Mouse (Mus musculus): Measurements from ENCODE around the gene Fam208a.
A peak's percentile ranks its signal among the peaks of the same experiment; 100 is the strongest.

The Fam208a gene

DNA sequence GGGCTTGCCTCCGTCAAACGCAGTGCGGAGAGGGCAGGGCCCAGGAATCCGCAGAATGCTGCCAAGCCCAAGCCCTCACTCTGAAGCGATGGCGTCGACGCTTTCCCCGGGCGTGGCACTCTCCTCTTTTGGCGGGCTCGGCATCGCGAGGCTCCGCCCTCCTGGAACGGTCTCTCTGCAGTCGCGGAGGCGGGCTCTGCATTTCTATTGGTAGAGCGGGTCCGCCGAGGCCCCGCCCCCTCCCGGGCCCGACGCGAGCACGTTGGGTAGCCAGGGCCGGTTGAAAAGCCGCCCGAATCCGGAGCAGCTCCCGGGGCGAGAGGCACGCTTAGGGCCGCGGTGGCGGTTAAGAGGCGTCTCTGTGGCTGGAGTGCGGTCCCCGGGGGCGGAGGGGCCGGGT is at the start of gene Fam208a:
Gene Fam208a (plus strand): TSS at position 262 of the 400 bp plus-strand sequence.
- DNase-seq (ENCODE audit: low spot score) = peak; percentile 93

DNA sequence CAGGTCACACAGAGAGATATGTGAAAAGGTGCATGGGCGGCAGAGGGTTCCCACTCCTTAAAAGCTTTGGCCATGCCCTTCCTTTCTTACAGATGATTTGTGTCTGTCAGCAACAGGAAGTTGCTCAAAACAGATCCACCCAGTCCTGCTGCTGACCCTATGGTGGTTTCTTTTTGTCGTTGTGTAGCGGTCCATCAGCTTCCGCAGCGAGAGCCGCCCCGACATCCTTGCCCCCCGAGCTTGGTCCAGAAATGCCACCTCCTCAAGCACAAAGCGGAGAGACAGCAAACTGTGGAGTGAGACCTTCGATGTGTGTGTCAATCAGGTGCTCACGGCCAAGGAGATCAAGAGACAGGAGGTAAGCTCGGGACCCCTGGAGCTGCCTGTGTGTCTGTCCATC is 49.2 kb upstream of the Fam208a start:
- DNase-seq (ENCODE audit: low spot score) = no peak

DNA sequence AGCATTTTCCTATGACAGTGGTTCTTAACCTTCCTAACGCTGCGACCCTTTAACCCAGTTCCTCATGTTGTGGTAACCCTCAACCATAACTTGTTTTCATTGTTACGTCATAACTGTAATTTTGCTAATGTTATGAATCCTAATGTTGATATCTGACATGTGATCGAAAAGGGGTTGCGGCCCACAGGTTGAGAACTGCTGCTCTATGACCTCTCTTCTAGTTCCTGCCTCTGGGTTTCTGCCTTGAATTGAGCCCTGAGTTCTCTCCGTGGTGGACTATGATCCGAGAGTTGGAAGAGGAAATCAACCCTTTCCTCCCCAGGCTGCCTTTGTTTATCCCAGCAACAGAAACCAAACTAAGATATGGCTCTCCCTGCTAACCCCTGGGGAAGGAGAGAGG is 47.2 kb upstream of the Fam208a start:
- DNase-seq (ENCODE audit: low spot score) = no peak

DNA sequence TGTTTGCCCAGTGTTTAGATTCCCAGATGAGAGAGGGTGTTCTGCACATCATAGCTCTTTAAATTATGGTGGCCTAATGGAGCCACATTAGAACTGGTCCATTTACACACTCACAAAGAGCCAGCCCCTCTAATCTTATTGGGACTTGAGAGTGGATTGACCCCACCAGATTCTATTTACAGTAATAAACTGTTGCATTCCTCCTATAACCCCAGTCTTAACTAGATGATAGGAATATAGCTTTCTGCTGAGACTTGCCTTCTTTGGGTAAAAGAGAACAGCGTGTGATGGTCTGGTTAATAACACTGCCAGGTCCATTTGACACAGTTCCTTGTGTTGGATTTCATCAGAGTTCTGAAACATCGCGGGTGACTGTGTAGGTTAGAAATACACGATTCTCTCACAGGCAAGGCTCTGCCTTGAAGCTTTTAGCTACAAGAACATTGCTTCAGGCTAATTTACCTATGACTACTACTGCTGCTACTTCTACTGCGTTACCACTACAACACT is 45.3 kb upstream of the Fam208a start:
- no peak for DNase-seq (ENCODE audit: low spot score)

DNA sequence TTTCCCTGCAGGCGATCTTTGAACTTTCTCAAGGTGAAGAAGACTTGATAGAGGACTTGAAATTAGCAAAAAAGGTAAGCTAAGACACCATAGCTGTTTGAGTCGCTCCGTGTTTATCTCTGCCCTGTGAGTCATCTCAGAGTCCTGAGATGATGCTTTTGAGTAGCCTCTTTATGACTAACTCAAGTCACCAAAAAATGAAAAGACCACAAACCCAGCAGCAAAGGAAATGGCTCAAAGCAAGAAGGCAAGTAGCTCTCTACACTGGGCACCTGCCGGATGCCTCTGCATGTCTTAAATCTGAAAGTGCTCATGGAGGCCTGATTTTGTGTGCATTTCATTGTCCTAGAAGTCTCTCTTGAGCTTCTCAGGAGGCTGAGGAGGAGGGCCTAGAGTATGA is 44.5 kb upstream of the Fam208a start:
- DNase-seq (ENCODE audit: low spot score) = peak; percentile 73

DNA sequence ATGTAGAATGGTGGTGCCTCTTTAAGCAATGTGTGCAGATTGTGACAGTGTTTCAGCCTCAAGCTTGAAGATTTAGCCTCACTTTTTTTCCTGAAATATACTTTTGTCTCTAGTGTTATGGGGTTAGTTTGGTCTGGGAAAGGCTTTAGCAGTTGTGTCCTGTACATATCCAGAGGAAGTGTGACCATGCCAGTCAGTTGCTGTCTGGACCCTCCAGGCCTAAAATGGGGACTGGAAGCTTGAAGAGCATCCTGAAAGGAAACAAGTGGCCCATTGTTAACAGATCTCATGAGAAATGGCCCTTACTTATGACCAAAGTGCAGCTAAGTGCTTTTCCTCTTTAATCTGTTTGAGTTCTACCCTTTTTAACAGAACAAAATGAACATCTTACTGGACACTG is 40.0 kb upstream of the Fam208a start:
- no peak for DNase-seq (ENCODE audit: low spot score)

DNA sequence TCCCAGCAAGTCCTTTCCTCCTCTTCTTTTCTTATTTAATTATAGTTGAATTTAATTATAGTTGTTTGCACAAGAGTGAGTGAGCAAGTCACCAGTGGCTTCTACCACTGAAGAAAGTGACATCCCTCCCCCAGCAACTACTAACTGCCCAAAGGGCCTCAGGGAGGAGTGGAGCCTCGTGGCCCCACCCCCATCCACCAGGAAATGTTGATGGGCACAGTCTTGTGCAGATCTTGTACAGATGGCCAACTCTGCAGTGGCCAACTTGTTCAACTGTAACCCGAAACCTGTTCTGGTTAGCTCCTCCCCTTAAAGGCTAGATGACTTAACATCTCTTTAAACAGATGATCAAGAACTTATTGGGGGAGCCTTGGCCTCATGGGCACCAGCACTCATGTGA is 38.9 kb upstream of the Fam208a start:
- DNase-seq (ENCODE audit: low spot score) = no peak

DNA sequence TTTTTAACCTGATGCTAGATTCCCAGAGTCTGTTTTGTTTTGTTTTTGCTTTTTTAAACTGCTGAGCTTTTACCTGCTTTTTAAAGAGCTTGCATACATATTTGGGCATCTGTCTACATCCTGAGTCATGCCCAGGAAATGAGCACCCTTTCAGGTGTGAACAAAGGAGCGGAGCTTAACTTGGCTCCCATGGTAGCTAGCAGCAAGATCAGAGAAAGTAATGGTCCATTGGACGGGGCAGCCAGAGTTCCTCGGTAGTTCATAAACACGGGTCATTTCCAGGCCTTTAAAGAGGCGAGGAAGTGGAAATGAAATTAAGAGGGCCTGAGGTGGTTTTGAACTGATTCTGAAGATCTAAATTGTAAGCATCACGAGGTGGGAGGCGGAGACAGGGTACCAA is 38.0 kb upstream of the Fam208a start:
- DNase-seq (ENCODE audit: low spot score) = peak; percentile 41

DNA sequence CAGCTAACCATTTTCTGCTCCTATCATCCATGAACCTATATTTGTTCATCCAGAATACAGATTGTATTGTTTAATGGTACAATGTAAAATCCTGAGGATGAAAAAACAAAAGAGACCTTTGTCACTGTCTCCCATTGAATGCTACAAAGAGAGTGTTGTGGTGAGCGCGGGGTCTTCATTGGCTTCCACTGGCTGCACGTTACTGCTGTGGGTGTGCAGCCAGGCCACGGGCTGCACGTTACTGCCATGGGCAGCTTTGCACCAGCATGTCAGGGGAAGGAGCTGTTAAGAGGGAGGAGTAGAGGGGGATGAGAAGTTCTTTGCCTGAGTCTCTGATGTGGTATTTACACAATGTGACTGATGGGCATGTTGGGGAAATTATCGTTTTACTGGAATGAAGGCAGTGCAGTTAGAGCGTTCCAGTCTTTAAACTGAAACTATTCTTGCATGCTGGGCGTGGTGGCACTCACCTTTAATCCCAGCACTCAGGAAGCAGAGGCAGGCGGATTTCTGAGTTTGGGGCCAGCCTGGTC is 36.8 kb upstream of the Fam208a start:
- peak; percentile 37 for DNase-seq (ENCODE audit: low spot score)

DNA sequence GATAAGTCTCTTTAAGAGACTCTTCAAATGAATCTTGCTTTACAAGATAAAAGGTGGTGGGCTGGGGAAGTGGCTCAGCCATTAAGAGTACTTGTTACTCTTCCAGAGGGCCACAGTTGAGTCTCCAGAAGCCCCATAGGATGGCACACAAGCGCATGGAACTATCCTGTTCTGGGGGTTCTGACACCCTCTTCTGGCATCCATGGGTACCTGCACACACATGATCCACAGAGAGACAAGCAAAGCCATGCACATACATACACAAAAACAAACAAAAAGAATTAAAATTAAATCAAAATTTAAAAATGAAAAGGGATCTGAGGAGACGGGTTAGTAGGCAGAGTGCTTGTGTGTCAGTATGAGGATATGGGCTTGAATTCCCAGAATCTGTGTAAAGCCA is 36.0 kb upstream of the Fam208a start:
- no peak for DNase-seq (ENCODE audit: low spot score)

DNA sequence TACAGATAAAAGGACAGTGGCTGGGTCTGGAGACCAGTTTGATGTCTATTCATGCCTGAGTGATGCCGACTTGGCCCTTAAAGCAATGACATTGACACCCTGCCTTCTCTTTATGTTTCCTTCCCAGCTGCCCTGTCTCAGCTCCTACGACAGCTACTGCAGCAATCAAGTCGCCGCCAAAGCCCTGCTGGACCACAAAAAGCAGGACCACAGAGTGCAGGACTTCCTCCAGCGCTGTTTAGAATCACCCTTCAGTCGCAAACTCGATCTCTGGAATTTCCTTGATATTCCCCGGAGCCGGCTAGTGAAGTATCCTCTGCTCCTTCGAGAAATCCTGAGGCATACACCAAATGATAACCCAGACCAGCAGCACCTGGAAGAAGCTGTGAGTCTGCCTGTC is 34.8 kb upstream of the Fam208a start:
- DNase-seq (ENCODE audit: low spot score) = no peak

DNA sequence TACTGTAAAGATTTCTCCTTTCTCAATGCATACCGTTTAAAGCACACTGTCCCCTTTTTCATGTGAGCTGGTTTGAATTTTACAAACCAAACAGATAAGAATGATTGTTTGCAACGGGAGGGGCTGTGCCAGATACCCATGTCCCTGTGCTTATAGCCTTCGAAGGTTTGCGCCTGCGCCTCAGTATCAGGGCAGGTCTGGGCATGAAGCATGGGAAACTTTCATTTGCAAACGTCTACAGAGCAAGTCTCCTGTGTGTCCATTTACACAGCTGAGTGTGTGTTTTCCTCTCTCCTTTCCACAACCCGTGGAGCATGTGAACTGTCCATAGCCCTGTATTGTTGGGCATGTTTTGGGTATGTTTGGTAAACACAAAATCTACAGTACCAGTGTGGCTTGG is 32.2 kb upstream of the Fam208a start:
- DNase-seq (ENCODE audit: low spot score) = no peak

DNA sequence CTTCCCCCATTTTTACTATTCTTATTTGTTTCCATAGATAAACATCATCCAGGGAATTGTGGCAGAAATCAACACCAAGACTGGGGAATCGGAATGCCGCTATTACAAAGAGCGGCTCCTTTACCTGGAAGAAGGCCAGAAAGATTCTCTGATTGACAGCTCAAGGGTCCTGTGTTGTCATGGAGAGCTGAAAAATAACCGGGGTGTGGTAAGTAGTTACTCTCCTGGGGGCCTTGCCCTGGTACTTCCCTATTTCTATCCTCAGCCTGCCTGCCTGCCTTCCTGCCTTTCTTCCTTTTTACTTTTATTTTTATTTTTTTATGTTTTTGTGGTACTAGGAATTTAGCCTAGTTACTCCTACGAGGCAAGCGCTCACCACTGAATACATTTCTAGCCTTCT is 31.1 kb upstream of the Fam208a start:
- no peak for DNase-seq (ENCODE audit: low spot score)

DNA sequence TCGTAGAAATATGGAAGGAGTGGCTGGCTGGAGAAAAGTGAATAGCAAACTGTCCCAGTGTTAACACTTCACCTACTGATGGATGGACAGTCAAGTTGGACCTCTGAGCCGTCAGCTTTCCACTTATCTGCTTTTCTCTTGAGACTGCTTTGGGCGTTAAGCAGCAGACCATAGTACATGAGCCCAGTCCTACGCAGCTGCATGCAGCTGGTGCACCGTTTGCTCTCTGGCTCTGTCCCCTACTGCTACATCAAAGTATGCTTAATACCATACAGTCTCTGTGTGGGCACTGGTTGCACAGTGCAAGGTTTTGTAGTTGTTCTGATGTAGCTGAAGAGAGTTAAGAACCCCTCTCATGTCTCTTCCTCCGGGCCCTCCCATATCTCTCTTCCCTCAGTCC is 28.1 kb upstream of the Fam208a start:
- DNase-seq (ENCODE audit: low spot score) = no peak

DNA sequence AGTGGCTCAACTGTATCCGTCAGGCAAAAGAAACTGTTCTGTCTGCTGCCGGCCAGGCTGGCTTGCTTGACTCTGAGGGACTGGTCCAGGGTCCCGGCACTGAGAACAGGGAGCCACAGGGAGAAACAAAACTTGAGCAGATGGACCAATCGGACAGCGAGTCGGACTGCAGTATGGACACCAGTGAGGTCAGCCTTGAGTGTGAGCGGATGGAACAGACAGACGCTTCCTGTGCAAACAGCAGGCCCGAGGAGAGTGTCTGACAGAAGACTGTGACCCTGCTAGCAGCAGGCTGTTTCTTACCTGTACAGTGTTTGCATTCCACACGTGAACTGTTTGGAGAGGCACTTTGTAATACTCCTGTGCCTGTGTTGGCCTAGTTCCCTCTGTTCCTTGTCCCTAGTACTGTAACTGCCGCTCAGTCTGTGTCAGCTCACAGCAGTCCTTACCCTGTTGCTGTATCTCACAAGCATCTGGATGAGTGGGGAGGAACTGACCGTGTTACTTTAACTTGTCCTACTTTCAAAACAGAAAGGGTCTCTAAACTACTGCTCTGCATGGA is 26.8 kb upstream of the Fam208a start:
- no peak for DNase-seq (ENCODE audit: low spot score)

DNA sequence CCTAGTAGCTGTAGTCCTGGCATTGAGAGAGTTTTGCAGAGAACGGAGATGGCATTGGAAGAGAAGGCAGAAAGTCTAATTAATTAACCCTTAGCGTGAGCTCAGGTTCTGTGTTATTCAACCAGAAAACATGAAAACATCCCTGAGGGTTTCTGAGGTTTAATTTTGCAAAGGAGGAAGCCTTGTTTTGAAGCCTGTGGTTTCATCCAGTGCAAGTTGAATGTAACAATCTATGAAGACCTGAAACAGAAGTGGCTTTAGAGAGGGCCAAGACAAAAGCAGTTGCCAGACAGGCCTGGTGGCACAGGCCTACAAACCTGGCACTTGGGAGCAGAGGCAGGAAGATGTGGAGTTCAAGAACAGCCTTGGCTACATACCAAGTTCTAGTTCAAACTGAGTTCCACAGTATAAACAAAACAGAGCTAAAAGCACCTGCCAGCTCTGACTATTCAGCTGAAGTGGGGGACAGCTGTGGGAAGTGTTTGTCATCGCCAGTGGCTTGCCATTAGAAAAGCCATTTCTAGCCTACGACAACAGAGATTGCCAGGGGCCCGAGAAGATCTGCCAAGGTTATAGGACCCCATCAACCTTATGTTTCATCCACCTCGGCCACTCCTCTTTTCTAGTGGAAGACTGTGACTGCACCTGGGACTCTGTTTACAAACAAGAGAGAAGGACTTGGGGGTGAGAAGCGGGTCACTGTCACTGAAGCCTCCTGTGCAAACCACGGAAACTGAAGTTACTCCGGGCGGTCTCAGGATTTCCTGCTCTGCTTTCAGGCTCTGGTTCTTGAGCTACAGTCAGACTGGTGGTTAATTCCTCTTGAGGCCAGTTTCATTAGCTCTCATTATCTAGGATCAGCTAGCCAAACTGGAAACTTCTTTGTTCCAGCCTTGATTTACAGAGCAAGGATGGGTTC is 26.0 kb upstream of the Fam208a start:
- peak; percentile 56 for DNase-seq (ENCODE audit: low spot score)

DNA sequence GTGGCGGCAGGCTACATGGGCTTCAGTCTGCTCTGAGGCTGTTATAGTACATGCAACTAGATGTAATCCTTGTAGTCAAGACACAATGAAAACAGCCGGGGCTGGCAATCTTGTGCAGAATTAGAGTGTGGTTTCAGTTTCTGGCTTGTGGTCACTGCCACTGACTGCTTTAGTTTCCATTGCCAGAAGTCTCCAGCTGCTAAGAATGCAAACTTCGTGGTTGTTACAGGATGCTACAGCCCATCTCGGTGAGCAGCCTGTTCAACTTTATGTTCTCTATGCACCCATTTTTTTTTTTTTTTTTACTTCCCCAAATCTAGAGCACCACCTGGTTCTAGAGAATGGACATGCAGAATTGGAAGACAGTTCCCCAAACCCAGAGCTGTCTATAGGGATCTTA is 23.2 kb upstream of the Fam208a start:
- DNase-seq (ENCODE audit: low spot score) = peak; percentile 79

DNA sequence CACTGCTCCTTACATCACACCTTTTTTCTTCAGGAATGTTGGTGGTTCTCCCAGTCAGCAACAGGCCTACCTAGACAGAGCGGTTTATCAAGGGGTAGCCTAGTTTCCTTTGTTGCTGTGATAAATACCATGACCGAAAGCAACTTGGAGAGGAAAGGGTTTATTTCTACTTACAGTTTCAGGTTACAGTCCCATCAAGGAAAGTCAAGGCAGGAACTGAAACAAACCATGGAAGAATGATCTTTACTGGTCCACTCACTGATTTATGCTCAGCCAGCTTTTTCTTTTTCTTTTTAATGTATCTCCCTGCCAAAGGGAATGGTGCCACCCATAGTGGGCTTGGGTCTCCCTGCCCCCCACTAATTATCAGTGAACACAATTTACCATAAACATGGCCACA is 22.7 kb upstream of the Fam208a start:
- no peak for DNase-seq (ENCODE audit: low spot score)

DNA sequence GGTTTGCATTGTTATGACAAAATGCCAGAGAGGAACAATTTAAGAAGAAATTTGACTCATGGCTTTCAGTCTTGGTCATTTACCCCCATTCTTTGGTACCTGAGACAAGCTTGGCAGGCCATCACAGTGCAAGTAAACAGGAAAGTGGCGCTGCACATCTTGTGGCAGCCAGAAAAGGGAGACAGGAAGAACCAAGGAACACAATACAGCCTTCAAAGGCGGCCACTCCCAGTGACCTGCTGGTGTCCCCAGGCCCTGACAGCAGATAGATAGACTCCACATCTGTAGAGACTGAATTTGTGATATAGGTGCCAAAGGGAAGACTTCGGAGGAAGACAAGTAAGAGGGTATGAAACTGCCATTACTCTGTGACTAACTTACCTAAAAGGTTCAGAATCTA is 20.4 kb upstream of the Fam208a start:
- peak; percentile 47 for DNase-seq (ENCODE audit: low spot score)

DNA sequence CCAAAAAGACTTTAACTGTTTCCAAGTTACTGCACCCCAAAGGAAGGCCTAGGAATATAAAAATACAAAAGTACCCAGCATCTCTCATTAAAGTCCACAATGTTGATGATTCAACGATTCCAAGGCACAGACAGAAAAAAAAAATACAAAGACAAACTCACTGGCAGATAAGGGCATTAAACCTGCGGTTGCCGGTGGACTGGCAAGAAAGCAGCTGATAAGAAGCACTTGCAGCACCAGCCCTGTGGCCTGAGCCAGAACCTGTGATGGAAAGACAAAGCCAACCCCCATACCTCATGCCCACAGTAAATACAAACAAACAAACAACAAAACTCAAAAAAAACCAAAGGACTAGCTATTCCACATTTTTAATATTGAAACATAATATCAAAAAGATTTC is 19.0 kb upstream of the Fam208a start:
- DNase-seq (ENCODE audit: low spot score) = no peak

DNA sequence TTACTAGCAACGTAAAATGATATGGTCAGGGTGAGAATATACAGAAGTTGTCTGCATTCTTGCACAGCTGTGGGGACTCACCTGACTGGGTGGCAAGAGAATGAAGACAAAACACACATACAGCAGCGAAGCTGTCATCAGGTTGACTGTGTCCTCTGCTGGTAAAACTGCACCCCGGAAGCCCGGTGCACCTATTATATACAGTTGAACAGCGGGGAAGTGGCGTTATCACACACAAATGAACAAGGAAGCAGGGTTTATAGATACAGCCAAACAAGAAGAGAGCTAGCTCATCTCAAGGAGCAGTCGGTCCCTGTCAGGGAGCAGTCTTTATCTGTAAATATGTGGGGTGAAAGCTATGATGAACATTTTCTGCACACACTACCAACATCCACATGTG is 17.1 kb upstream of the Fam208a start:
- peak; percentile 29 for DNase-seq (ENCODE audit: low spot score)

DNA sequence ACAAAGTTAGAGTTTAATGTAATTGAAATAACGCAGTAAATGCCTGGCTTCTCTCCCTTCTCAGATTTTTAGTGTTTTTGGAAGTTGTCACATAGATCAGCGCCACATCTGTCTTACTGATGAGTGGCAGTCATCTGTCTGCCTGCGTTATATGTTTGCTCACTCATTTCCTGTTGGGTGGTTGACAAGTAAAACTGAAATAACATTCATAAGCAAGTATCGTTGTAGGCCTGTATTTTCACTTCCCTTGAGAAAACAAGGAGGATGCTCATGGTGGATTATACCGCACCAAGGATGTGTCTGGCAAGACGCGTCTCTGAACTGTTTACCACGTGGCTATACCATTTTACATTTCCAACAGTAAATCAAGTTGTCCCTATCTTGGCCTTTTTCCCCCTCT is 15.9 kb upstream of the Fam208a start:
- peak; percentile 55 for DNase-seq (ENCODE audit: low spot score)

DNA sequence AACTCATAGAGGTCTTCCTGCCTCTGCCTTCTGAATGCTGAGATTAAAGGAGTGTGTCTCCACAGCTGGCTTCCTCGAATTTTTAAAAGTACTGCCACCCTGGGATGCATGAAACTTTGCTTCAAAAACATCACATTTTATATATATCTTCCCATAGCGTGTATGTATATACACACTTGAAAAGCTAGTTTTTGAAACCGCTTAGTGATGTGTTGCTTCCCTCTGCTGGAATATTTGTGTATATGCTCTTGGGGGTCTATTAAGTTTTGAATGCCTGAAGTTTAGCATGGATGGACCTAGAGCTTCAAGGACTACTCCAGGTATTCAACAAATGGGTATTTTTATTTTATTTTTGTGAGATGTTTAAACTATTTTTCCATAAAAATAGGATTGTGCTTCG is 14.7 kb upstream of the Fam208a start:
- peak; percentile 54 for DNase-seq (ENCODE audit: low spot score)

Data from T-cell, adult 2 months (primary cell).